Mouse (Mus musculus): Measurements from ENCODE around the gene Ppp2r3d. TPM values are rescaled to one million over a fixed set of nuclear protein-coding genes. Genes with fewer than 3 reads are reported as not detected.
"Not testable (repeated sequence)": the region's sequence is repeated elsewhere in the genome, so short reads cannot be mapped to it uniquely, and the experiment has no call there.

The Ppp2r3d gene
- polyA plus RNA-seq (2014; fragmentation: Nextera tagmentation; extraction: Ambion mirVana), result 60.1 and 81.1 TPM in 2 replicates

DNA sequence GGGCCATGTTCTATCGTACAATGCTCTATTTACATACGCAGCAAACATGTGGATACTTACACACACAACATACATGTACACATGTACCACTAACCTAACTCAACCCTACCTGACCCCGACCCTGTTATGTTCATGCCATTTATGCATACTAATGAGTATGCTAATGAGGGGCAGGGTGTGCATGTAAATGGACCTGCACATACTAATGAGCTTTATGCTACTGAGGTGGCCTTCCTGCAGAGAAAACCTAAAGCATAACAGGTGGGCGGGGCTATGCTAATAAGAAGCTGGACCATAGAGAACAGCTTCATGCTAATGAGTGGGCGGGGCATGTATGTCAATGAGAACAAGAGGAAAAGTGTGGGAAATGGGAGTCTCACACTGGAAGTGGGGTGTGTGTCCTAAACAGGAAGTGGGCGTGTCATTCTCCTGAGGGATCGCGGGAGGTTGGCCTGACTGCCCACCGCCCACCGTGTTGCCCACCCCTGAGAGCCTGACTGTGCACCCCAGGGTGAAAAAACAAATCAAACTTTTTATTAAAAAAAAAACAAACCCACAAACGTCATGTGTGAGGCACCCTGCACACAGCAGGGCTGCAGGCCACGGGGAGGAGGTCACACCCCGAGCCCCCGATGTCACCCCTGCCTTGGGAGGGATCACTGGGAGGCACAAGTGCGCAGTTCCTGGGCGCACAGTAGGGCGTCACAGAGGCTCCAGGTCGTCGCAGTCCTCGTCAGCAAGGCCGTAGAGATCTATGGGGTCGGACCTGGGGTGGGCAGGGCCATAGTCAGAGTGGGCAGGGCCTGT lies at the start of gene Ppp2r3d:
Gene Ppp2r3d (minus strand): TSS at position 803 of the 807 bp plus-strand sequence.
- DNase-seq (ENCODE audit: low spot score) (no peak), ATAC-seq (replicated peaks; ENCODE audit: insufficient number of reproducible peaks, low FRiP score, low TSS enrichment, low read depth) (peak; percentile 44; the same call in 1 of the 2 replicates)
- WGBS, result 97% methylated on average over 22 of the region's 22 CpGs
- no peak within 1 kb of the TSS for H3K4me3 ChIP-seq (ENCODE audit: low read depth, low read length)
- H3K36me3 ChIP-seq (replicated peaks; ENCODE audit: control insufficient read depth, insufficient read depth, low read depth, low read length), result peaks cover 9% of the 10 kb centered on the region
- H3K4me1 ChIP-seq (ENCODE audit: control insufficient read depth, insufficient read depth, low read length), result no peaks in the 10 kb centered on the region
- no peaks in the 10 kb centered on the region for H3K27me3 ChIP-seq (ENCODE audit: control insufficient read depth, insufficient read depth, low read length)
- no peaks in the 10 kb centered on the region for H3K9me3 ChIP-seq (replicated peaks; ENCODE audit: control insufficient read depth, low read length)
- no peak within 1 kb of the TSS for H3K4me2 ChIP-seq (ENCODE audit: low read depth, low read length)
- no peak within 1 kb of the TSS for H3K27ac ChIP-seq (replicated peaks; ENCODE audit: low read depth, low read length)
- no peak within 1 kb of the TSS for H3K9ac ChIP-seq (replicated peaks; ENCODE audit: low read length)

DNA sequence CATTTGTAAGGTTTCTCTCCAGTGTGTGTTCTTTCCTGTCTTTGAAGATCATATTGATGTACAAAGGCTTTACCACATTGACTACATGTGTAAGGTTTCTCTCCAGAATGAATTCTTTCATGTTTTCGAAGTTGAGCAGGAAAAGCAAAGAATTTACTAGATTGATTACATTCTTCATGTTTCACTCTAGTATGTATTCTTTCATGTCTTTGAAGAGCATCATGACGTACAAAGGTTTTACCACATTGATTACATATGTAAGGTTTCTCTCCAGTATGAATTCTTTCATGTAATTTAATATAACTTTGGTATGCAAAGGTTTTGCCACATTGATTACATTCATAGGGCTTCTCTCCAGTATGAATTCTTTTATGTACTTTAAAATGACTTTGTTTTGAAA lies 17.0 kb upstream of the Ppp2r3d start, which contains the start of gene Gm21836:
Gene Gm21836 (minus strand): TSS at position 101 of the 400 bp plus-strand sequence.
- not testable (repeated sequence) for H3K4me3 ChIP-seq (ENCODE audit: low read depth, low read length); ATAC-seq (replicated peaks; ENCODE audit: insufficient number of reproducible peaks, low FRiP score, low TSS enrichment, low read depth); H3K36me3 ChIP-seq (replicated peaks; ENCODE audit: control insufficient read depth, insufficient read depth, low read depth, low read length); H3K9me3 ChIP-seq (replicated peaks; ENCODE audit: control insufficient read depth, low read length); DNase-seq (ENCODE audit: low spot score); H3K4me1 ChIP-seq (ENCODE audit: control insufficient read depth, insufficient read depth, low read length); H3K9ac ChIP-seq (replicated peaks; ENCODE audit: low read length); H3K27me3 ChIP-seq (ENCODE audit: control insufficient read depth, insufficient read depth, low read length); H3K27ac ChIP-seq (replicated peaks; ENCODE audit: low read depth, low read length); H3K4me2 ChIP-seq (ENCODE audit: low read depth, low read length)
- WGBS, result 93% methylated on average over 2 of the region's 2 CpGs

DNA sequence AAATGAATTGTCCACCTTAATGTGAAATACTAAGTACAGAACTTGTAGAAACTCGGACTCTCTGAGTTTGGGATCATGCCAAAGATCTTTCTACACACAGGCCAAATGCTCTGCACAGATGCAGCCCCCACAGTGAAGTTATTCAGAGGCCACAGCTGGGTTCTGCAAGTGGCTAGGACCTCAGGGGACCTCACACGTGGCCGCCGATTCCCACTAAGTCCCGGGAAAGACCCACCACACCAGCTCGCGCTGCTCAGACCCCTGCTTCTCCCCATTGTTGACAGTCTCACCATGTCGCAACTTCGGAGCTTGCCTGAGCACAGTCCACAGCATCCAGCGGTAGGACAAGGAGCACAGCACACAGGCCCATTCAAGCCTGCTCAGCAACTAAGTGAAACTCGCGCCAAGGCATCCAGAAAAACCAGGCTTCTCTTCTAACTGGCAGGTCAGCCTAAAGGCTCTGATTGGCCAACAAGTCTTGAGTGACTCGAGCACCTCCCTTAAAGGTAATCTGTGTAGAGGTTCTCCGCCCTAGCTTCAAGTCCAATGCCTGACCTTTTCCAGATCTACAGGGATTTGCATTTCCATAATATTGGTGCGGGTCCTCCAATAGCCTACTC lies 3.8 kb upstream of the Ppp2r3d start:
- H3K36me3 ChIP-seq (replicated peaks; ENCODE audit: control insufficient read depth, insufficient read depth, low read depth, low read length); H3K9ac ChIP-seq (replicated peaks; ENCODE audit: low read length); H3K4me1 ChIP-seq (ENCODE audit: control insufficient read depth, insufficient read depth, low read length); ATAC-seq (replicated peaks; ENCODE audit: insufficient number of reproducible peaks, low FRiP score, low TSS enrichment, low read depth); H3K9me3 ChIP-seq (replicated peaks; ENCODE audit: control insufficient read depth, low read length); H3K27me3 ChIP-seq (ENCODE audit: control insufficient read depth, insufficient read depth, low read length); H3K4me3 ChIP-seq (ENCODE audit: low read depth, low read length); H3K27ac ChIP-seq (replicated peaks; ENCODE audit: low read depth, low read length); H3K4me2 ChIP-seq (ENCODE audit: low read depth, low read length); DNase-seq (ENCODE audit: low spot score): not testable (repeated sequence)
- WGBS, result 63% methylated on average over 13 of the region's 15 CpGs

DNA sequence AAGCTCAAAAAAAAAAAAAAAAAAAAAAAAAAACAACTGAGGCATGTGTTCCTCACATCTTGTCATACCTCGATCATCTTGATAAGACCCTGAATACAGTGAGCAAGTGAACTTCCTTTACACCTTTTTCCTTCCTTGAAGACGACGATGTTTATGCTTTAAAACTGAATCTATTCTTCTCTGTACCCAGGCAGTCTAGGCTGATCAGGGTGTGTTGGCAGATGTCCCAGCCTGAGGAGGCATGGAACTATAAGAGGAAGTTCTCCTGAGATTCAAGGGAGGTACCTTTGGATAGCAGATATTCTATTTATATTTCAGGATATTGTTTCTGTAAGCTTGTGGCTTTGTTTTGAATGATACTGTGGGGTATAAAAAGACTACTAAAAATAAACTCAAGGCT lies 1.4 kb upstream of the Ppp2r3d start:
- 76% methylated on average over 3 of the region's 3 CpGs for WGBS
- no peak overlapping the region for H3K4me3 ChIP-seq (ENCODE audit: low read depth, low read length)
- H3K27ac ChIP-seq (replicated peaks; ENCODE audit: low read depth, low read length), result no peak overlapping the region
- H3K9ac ChIP-seq (replicated peaks; ENCODE audit: low read length), result no peak overlapping the region
- peaks cover 9% of the 10 kb centered on the region for H3K36me3 ChIP-seq (replicated peaks; ENCODE audit: control insufficient read depth, insufficient read depth, low read depth, low read length)
- ATAC-seq (replicated peaks; ENCODE audit: insufficient number of reproducible peaks, low FRiP score, low TSS enrichment, low read depth), result no peak
- no peak for DNase-seq (ENCODE audit: low spot score)
- H3K9me3 ChIP-seq (replicated peaks; ENCODE audit: control insufficient read depth, low read length), result no peaks in the 10 kb centered on the region
- no peak overlapping the region for H3K4me2 ChIP-seq (ENCODE audit: low read depth, low read length)
- H3K4me1 ChIP-seq (ENCODE audit: control insufficient read depth, insufficient read depth, low read length), result no peaks in the 10 kb centered on the region
- H3K27me3 ChIP-seq (ENCODE audit: control insufficient read depth, insufficient read depth, low read length), result no peaks in the 10 kb centered on the region

DNA sequence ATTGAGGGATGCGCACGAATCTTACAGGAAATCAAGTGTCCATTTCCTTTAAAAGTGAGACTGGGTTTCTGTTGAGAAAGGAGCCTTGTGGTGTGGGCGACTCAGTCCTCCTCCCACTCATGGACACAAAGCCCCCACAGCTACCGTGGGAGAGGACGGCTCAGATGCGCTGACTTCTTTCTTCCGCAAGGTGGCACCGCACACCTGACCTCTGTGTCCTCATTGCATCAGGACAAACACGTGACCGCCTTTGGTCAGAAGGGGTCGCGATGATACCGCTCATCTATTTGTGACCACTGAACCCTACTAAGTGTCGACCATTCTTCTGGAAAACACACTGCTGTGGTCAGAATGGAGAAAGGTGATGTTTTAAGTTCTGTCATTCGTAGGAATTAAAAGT lies 1.0 kb downstream of the Ppp2r3d start:
- Histone ChIP-seq H3K9ac (replicated peaks; ENCODE audit: low read length) (no peak overlapping the region), H3K9me3 (replicated peaks; ENCODE audit: control insufficient read depth, low read length) (no peaks in the 10 kb centered on the region), H3K4me2 (ENCODE audit: low read depth, low read length) (no peak overlapping the region), H3K4me1 (ENCODE audit: control insufficient read depth, insufficient read depth, low read length) (no peaks in the 10 kb centered on the region), H3K27ac (replicated peaks; ENCODE audit: low read depth, low read length) (no peak overlapping the region), H3K36me3 (replicated peaks; ENCODE audit: control insufficient read depth, insufficient read depth, low read depth, low read length) (peaks cover 9% of the 10 kb centered on the region), H3K27me3 (ENCODE audit: control insufficient read depth, insufficient read depth, low read length) (no peaks in the 10 kb centered on the region), H3K4me3 (ENCODE audit: low read depth, low read length) (no peak overlapping the region)
- no peak for ATAC-seq (replicated peaks; ENCODE audit: insufficient number of reproducible peaks, low FRiP score, low TSS enrichment, low read depth)
- 91% methylated on average over 15 of the region's 15 CpGs for WGBS
- no peak for DNase-seq (ENCODE audit: low spot score)

DNA sequence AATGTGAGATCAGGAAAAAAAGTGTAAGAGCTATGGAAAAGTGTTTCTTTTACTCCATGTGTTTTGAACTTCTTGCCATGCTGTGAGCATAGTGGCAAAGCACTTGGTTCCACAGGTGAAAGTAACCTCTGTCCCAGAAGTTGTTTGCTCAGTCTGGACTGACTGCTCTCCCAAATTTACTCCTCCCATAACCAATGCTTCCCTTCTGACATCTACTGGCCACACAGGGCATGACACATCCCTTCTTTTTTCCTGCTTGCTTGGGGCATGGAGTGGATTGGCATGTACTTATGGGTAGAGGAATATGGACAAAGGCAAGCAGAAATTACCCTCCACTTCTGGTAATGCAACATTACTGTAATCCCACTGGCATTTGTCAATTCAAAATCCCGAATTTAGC lies 20.1 kb downstream of the Ppp2r3d start:
- H3K4me1 ChIP-seq (ENCODE audit: control insufficient read depth, insufficient read depth, low read length), result no peaks in the 10 kb centered on the region
- WGBS, result 3% methylated on average over 1 of the region's 1 CpGs
- no peaks in the 10 kb centered on the region for H3K27me3 ChIP-seq (ENCODE audit: control insufficient read depth, insufficient read depth, low read length)
- no peak overlapping the region for H3K4me3 ChIP-seq (ENCODE audit: low read depth, low read length)
- ATAC-seq (replicated peaks; ENCODE audit: insufficient number of reproducible peaks, low FRiP score, low TSS enrichment, low read depth), result no peak
- DNase-seq (ENCODE audit: low spot score), result peak; percentile 53
- H3K9ac ChIP-seq (replicated peaks; ENCODE audit: low read length), result no peak overlapping the region
- H3K36me3 ChIP-seq (replicated peaks; ENCODE audit: control insufficient read depth, insufficient read depth, low read depth, low read length), result no peaks in the 10 kb centered on the region
- H3K9me3 ChIP-seq (replicated peaks; ENCODE audit: control insufficient read depth, low read length), result no peaks in the 10 kb centered on the region
- no peak overlapping the region for H3K4me2 ChIP-seq (ENCODE audit: low read depth, low read length)
- no peak overlapping the region for H3K27ac ChIP-seq (replicated peaks; ENCODE audit: low read depth, low read length)

DNA sequence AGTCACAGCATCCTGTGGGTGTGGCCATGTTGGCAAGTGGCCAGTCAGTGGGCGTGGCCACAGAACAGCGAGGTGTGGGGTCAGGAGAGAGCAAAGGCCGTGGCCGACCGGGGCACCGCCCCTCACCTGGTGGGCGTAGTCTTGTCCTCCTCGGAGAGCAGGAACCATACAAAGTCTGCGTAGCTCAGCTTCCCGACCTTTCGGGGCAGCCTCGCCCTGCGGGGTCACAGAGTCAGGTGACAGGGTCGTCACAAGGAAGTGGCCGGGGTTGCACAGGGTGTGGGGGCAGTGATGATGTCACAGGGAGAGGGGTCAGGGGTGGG lies 34.2 kb downstream of the Ppp2r3d start:
- ATAC-seq (replicated peaks; ENCODE audit: insufficient number of reproducible peaks, low FRiP score, low TSS enrichment, low read depth), result no peak

More for the DNA sequence above, 34.2 kb downstream of the Ppp2r3d start:
- H3K9ac ChIP-seq (replicated peaks; ENCODE audit: low read length), result no peak overlapping the region
- H3K27me3 ChIP-seq (ENCODE audit: control insufficient read depth, insufficient read depth, low read length), result no peaks in the 10 kb centered on the region
- WGBS, result 94% methylated on average over 14 of the region's 15 CpGs
- no peak overlapping the region for H3K4me2 ChIP-seq (ENCODE audit: low read depth, low read length)
- no peak overlapping the region for H3K4me3 ChIP-seq (ENCODE audit: low read depth, low read length)
- no peak overlapping the region for H3K27ac ChIP-seq (replicated peaks; ENCODE audit: low read depth, low read length)
- H3K9me3 ChIP-seq (replicated peaks; ENCODE audit: control insufficient read depth, low read length), result peaks cover 4% of the 10 kb centered on the region; the same call in 1 of the 2 replicates
- H3K4me1 ChIP-seq (ENCODE audit: control insufficient read depth, insufficient read depth, low read length), result no peaks in the 10 kb centered on the region
- peaks cover 17% of the 10 kb centered on the region for H3K36me3 ChIP-seq (replicated peaks; ENCODE audit: control insufficient read depth, insufficient read depth, low read depth, low read length)
- DNase-seq (ENCODE audit: low spot score), result no peak
